Mouse (Mus musculus) heart, embryonic 15.5 days (tissue): ENCODE results near the gene Slc7a14. TPM values are rescaled to one million over a fixed set of nuclear protein-coding genes. Genes with fewer than 3 reads are reported as not detected.

Experiments used
- ATAC-seq: fragments of 200-750 bp; cut with Nextera tagmentation; replicated peaks from 2 replicates; pipeline ENCODE4 v1.8.0; 2017; ENCODE audit warnings: low read depth, moderate TSS enrichment; ENCODE audit not compliant: insufficient number of reproducible peaks, insufficient read depth, low FRiP score
- H3K27ac ChIP-seq: fragments of 300-500 bp; sonication (generic); 2 replicates; pipeline ENCODE4 v1.5.1; 2015; ENCODE audit warnings: mild to moderate bottlenecking, inconsistent platforms
- H3K27me3 ChIP-seq: fragments of 300-500 bp; sonication (generic); 2 replicates; pipeline ENCODE4 v1.6.1; 2015; ENCODE audit warnings: inconsistent platforms
- H3K36me3 ChIP-seq: fragments of 300-500 bp; sonication (generic); 2 replicates; pipeline ENCODE4 v1.6.1; 2015; ENCODE audit warnings: mild to moderate bottlenecking, inconsistent platforms
- H3K4me1 ChIP-seq: fragments of 300-500 bp; sonication (generic); replicated peaks from 2 replicates; pipeline ENCODE4 v1.6.1; 2015; ENCODE audit warnings: inconsistent platforms
- H3K4me2 ChIP-seq: fragments of 300-500 bp; sonication (generic); 2 replicates; pipeline ENCODE4 v1.6.1; 2015; ENCODE audit warnings: inconsistent platforms, mild to moderate bottlenecking, moderate library complexity
- H3K4me3 ChIP-seq: fragments of 300-500 bp; sonication (generic); 2 replicates; pipeline ENCODE4 v1.5.1; 2015; ENCODE audit warnings: mild to moderate bottlenecking, inconsistent platforms
- H3K9ac ChIP-seq: fragments of 300-500 bp; sonication (generic); 2 replicates; pipeline ENCODE4 v1.6.1; 2015; ENCODE audit warnings: mild to moderate bottlenecking, inconsistent platforms
- H3K9me3 ChIP-seq: fragments of 300-500 bp; sonication (generic); replicated peaks from 2 replicates; pipeline ENCODE4 v1.6.1; 2016; ENCODE audit warnings: inconsistent platforms
- WGBS: fragments of 180-500 bp; shearing (Covaris S2); methylation state at CpG from one replicate; pipeline ENCODE4 v1.1.7; 2015; ENCODE audit warnings: mixed read lengths; 5-methylcytosine and 5-hydroxymethylcytosine counted together
- polyA plus RNA-seq: library from polyadenylated mRNA; unstranded; fragments of >200 nt; fragmentation: Nextera tagmentation; extraction: Ambion mirVana; gene quantifications from 2 replicates; pipeline ENCODE4 v1.2.1, GENCODE M21; 2015

Slc7a14 gene
- polyA plus RNA-seq, 1 experiment from 2014 or later = 0.23 TPM

DNA sequence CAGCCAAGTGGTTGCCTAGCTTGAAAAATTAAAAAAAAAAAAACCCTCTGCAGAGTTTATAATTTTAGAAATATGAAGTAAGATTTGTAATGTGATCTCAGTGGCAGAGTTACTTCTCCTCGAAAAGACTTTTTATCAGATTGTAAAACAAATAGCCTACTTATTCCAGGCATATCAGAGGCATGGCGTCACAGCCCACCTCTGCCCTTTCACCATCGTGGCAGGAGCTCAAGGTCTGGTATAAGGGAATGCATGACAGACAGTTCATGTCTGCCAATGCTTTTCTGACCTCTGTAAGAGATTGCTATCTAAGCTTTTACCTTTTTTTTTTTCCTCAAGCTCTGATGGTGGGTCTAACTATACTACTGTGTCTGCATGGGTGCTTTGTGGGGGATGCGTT, 102.1 kb downstream of the Slc7a14 start:
- H3K27ac ChIP-seq = no peak overlapping the region
- H3K4me1 ChIP-seq = peaks cover 3% of the 10 kb centered on the region; the same call in 1 of the 2 replicates
- no peaks in the 10 kb centered on the region for H3K9me3 ChIP-seq
- no peaks in the 10 kb centered on the region for H3K36me3 ChIP-seq
- H3K4me2 ChIP-seq = no peak overlapping the region
- WGBS = 44% methylated on average over 4 of the region's 4 CpGs
- no peak overlapping the region for H3K9ac ChIP-seq
- H3K27me3 ChIP-seq = peaks cover 7% of the 10 kb centered on the region; the same call in 1 of the 2 replicates
- no peak for ATAC-seq
- H3K4me3 ChIP-seq = no peak overlapping the region

DNA sequence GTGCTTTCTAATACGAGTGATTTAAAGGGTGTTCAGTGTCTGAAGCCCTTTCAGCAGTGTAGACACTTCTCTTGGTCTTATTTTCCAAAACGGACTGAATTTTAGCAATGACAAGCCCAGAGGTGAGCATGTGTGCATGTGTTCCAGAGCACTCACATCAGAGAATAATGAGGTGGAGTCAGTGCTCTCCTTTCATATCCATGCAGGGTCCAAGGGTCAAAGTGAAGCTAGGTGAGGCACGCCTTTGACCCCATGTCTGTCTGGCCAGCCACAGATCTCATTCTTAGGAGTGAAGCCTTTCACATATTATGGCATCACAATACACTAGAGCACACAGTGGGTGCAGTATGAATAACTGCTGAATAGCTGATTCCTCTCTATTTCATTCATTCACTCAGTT, 105.0 kb downstream of the Slc7a14 start:
- H3K4me2 ChIP-seq = no peak overlapping the region
- H3K4me3 ChIP-seq = no peak overlapping the region
- WGBS = 66% methylated on average over 3 of the region's 3 CpGs
- H3K9me3 ChIP-seq = no peaks in the 10 kb centered on the region
- H3K27me3 ChIP-seq = 0 out of 2 replicates have a peak, but pooled peaks cover 4% of the 10 kb centered on the region
- no peaks in the 10 kb centered on the region for H3K36me3 ChIP-seq
- peaks cover 3% of the 10 kb centered on the region; the same call in 1 of the 2 replicates for H3K4me1 ChIP-seq
- no peak overlapping the region for H3K27ac ChIP-seq
- H3K9ac ChIP-seq = no peak overlapping the region
- ATAC-seq = no peak

DNA sequence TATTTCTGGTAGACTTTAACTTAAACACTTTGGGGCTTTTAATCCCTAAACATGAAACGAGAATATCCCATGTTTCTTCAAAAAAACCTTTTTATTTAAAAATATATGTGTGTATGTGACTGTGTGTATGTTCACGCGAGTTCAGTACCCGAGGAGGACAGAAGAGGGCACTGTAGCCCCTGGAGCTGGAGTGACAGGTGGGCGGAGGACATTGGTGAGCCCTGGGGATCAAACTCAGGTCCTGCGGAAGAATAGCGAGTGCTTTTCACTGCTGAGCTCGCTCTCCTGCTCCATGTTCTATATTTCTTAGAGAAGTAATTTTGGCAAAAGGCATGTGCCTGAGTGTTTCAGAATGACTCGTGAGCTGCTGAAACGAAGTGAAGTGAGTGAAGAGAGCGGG, 106.2 kb downstream of the Slc7a14 start:
- H3K36me3 ChIP-seq = no peaks in the 10 kb centered on the region
- H3K27me3 ChIP-seq = 0 out of 2 replicates have a peak, but pooled peaks cover 4% of the 10 kb centered on the region
- H3K9ac ChIP-seq = no peak overlapping the region
- 88% methylated on average over 11 of the region's 11 CpGs for WGBS
- no peak for ATAC-seq
- H3K4me1 ChIP-seq = no peaks in the 10 kb centered on the region; the same call in 1 of the 2 replicates
- no peak overlapping the region for H3K4me2 ChIP-seq
- no peak overlapping the region for H3K27ac ChIP-seq
- no peak overlapping the region for H3K4me3 ChIP-seq
- H3K9me3 ChIP-seq = no peaks in the 10 kb centered on the region

DNA sequence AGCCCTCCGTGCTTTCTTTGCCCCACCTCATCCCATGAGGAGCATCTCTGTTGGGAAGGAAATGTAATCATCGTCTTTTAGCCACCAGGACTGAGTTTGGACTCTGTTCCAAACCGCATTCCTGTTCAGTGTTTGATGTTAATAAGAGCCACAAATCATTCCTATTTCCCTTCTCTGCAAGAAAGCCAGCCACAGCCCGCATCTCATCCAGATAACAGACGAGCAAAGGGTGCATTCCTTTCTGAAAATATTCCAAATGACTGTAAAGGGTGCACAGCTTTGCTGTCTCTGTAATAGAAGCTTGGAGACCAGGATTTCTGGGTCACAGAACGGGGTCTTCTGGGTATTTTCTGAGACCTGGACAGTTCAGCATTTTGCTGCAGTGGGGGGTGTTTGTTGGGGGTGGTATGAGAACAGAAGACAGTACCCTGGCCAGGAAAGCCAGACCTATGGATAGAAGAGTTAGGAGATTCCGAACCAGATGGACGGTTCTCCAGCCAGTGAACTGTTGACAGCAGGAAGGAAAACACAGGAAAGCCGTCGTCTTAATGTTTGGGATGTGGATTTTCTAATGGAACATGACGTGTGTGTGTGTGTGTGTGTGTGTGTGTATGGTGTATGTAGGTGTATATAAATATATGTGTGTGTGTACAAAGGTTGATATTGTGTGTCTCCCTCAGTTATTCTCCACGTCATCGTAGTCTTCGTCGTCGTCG, 110.9 kb downstream of the Slc7a14 start:
- ATAC-seq = no peak
- no peak overlapping the region for H3K4me3 ChIP-seq
- whole genome bisulfite sequencing = 66% methylated on average over 17 of the region's 17 CpGs

DNA sequence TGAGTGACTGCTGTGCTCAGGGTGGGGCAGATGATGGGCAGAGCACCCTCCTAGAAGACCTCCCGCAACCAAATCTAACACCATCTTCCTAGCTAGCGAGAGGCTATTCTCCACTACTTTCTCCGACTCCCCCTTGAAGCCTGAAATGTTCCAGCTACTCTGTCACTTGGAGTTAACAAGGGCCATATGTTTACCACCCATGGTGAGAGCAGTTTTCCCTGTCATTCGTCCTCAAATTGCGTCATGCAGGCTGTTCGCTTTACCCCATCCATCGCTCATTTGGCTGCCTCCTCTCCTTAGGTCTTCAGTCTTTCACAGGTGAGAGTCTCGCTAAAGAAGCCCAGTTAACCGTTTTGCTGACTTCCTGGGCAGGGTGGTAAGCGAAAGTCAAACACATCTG, 118.8 kb downstream of the Slc7a14 start:
- H3K9ac ChIP-seq = no peak overlapping the region
- no peaks in the 10 kb centered on the region for H3K9me3 ChIP-seq
- H3K4me2 ChIP-seq = no peak overlapping the region
- WGBS = 44% methylated on average over 10 of the region's 10 CpGs
- H3K27me3 ChIP-seq = no peaks in the 10 kb centered on the region
- no peaks in the 10 kb centered on the region for H3K4me1 ChIP-seq
- ATAC-seq = no peak
- H3K4me3 ChIP-seq = no peak overlapping the region
- H3K36me3 ChIP-seq = no peaks in the 10 kb centered on the region
- no peak overlapping the region for H3K27ac ChIP-seq

More for the DNA sequence above, 110.9 kb downstream of the Slc7a14 start:
- no peaks in the 10 kb centered on the region for H3K4me1 ChIP-seq
- no peaks in the 10 kb centered on the region for H3K36me3 ChIP-seq
- H3K27me3 ChIP-seq = no peaks in the 10 kb centered on the region
- H3K9me3 ChIP-seq = no peaks in the 10 kb centered on the region
- no peak overlapping the region for H3K9ac ChIP-seq
- no peak overlapping the region for H3K4me2 ChIP-seq
- no peak overlapping the region for H3K27ac ChIP-seq

DNA sequence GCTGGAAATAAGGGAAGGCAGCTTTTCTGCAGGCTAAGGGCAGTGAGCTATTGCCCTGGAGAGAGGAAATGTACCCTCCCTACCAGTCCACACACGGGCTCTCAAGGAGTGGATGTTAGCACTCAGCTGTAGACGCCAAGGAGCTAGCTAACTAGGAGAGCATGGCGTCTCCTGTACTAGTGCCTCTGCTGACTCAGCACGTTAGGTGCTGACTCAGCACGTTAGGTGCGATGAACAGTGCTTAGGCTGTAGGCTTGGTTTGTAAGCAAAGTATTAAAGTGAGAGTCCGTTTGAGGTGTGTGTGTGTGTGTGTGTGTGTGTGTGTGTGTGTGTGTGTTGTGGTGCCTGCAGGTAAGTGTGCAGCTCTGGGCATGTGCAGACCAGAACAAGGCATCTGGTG, 119.8 kb downstream of the Slc7a14 start:
- no peaks in the 10 kb centered on the region for H3K9me3 ChIP-seq

DNA sequence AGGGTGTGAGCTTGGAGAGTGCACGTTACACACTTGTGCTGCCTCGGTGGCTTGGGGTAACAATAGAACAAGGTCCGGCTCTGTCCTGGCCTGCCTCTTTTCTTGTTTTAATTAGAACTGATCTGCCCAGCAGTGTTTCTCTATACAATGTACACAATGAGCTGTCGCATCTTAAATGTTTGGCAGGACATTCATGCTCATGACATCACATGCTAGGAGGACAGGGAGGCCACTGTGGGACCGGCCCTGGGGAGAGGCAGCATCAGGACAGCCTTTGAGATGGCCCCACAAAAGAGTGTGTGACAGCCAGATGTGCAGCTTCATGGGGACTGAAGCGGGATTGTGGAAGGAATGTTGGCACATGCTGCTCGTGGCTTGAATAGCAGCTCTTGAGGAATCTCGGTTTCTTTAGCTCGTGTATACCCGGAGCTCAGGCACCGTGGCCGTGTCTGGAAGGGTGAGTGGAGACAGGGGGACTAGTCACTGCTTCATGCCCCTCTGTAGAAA, 143.8 kb downstream of the Slc7a14 start:
- Histone ChIP-seq H3K27ac (no peak overlapping the region), H3K36me3 (no peaks in the 10 kb centered on the region), H3K9ac (no peak overlapping the region), H3K4me1 (no peaks in the 10 kb centered on the region), H3K4me3 (no peak overlapping the region), H3K4me2 (no peak overlapping the region), H3K9me3 (no peaks in the 10 kb centered on the region), H3K27me3 (no peaks in the 10 kb centered on the region)
- WGBS = 59% methylated on average over 12 of the region's 12 CpGs
- 0 out of 2 replicates have a peak, but pooled peaks have one; percentile 31 for ATAC-seq

More for the DNA sequence above, 119.8 kb downstream of the Slc7a14 start:
- ATAC-seq = no peak
- no peaks in the 10 kb centered on the region for H3K27me3 ChIP-seq
- no peak overlapping the region for H3K27ac ChIP-seq
- no peaks in the 10 kb centered on the region for H3K4me1 ChIP-seq
- no peak overlapping the region for H3K4me3 ChIP-seq
- H3K9ac ChIP-seq = no peak overlapping the region
- no peaks in the 10 kb centered on the region for H3K36me3 ChIP-seq
- WGBS = 85% methylated on average over 7 of the region's 7 CpGs
- H3K4me2 ChIP-seq = no peak overlapping the region

GRCm38 (mm10) chr3:31165803-31166202, 144.4 kb downstream of the Slc7a14 start:
- 65% methylated on average over 3 of the region's 3 CpGs for WGBS
- H3K4me2 ChIP-seq = no peak overlapping the region
- no peak overlapping the region for H3K4me3 ChIP-seq
- no peaks in the 10 kb centered on the region for H3K9me3 ChIP-seq
- no peak for ATAC-seq
- no peaks in the 10 kb centered on the region for H3K4me1 ChIP-seq
- no peak overlapping the region for H3K9ac ChIP-seq
- no peaks in the 10 kb centered on the region for H3K27me3 ChIP-seq
- H3K36me3 ChIP-seq = no peaks in the 10 kb centered on the region
- H3K27ac ChIP-seq = no peak overlapping the region

DNA sequence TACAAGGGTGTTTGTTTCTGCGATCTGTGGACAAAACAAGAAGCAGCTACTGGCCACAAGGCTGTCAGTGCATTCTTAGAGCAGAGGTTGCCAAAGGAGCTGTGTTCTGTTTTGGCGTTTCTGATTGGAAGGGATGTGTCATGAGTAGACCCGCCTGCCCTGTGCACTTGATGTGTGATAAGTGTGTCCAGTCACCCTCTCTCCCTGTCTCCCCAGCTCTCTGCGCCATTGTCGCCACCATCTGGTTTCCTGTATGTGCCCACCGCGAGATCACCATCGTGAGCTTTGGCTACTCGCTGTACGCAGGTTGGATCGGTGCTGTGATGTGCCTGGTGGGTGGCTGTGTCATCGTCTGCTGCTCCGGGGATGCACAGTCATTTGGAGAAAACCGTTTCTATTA, 147.3 kb downstream of the Slc7a14 start:
- no peaks in the 10 kb centered on the region for H3K27me3 ChIP-seq
- no peaks in the 10 kb centered on the region for H3K36me3 ChIP-seq
- ATAC-seq = no peak
- H3K4me1 ChIP-seq = no peaks in the 10 kb centered on the region
- H3K9ac ChIP-seq = no peak overlapping the region
- 86% methylated on average over 14 of the region's 14 CpGs for WGBS
- no peak overlapping the region for H3K27ac ChIP-seq
- no peaks in the 10 kb centered on the region for H3K9me3 ChIP-seq
- no peak overlapping the region for H3K4me2 ChIP-seq
- no peak overlapping the region for H3K4me3 ChIP-seq

- Histone ChIP-seq H3K27ac (no peak overlapping the region), H3K9me3 (no peaks in the 10 kb centered on the region), H3K9ac (no peak overlapping the region), H3K36me3 (no peaks in the 10 kb centered on the region), H3K4me3 (no peak overlapping the region), H3K4me2 (no peak overlapping the region), H3K27me3 (no peaks in the 10 kb centered on the region), H3K4me1 (no peaks in the 10 kb centered on the region)
- ATAC-seq = no peak
- 58% methylated on average over 6 of the region's 6 CpGs for WGBS
Observed at GRCm38 (mm10) chr3:31161336-31161735, 148.8 kb downstream of the Slc7a14 start.

- ATAC-seq = no peak
- WGBS = 75% methylated on average over 10 of the region's 10 CpGs
Observed at GRCm38 (mm10) chr3:31160046-31160445, 150.1 kb downstream of the Slc7a14 start.

DNA sequence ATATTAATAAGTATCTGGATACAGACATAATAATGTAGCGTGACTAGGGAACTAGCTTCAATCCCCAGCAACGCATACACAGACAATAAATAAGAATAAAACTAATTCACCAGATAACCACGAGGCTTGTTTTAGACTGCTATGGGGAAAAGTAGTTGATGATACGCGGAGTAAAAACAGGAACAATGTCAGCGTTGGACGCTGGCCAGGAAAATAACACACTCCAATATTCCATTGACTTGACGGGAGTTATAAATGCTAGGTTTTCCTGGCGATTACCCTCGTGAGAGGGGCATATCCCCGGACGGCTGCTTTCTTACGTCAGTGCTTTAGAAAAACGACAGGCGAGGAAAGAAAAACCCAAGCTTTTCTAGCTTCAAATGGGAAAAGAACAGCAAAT, 152.4 kb downstream of the Slc7a14 start:
- ATAC-seq = no peak
- Histone ChIP-seq H3K36me3 (no peaks in the 10 kb centered on the region), H3K4me3 (no peak overlapping the region), H3K4me2 (no peak overlapping the region), H3K9me3 (no peaks in the 10 kb centered on the region), H3K27ac (no peak overlapping the region), H3K9ac (no peak overlapping the region), H3K27me3 (no peaks in the 10 kb centered on the region), H3K4me1 (no peaks in the 10 kb centered on the region)
- WGBS = 50% methylated on average over 15 of the region's 15 CpGs

More at GRCm38 (mm10) chr3:31160046-31160445, 150.1 kb downstream of the Slc7a14 start:
- H3K4me2 ChIP-seq = no peak overlapping the region
- H3K27ac ChIP-seq = no peak overlapping the region
- H3K4me3 ChIP-seq = no peak overlapping the region
- no peaks in the 10 kb centered on the region for H3K36me3 ChIP-seq
- no peaks in the 10 kb centered on the region for H3K9me3 ChIP-seq
- no peak overlapping the region for H3K9ac ChIP-seq
- no peaks in the 10 kb centered on the region for H3K4me1 ChIP-seq
- no peaks in the 10 kb centered on the region for H3K27me3 ChIP-seq
